Mouse (Mus musculus) lung, postnatal 0 days (tissue): ENCODE data around the gene Bcl11b. TPM values are rescaled to one million over a fixed set of nuclear protein-coding genes. Genes with fewer than 3 reads are reported as not detected.

ENCODE experiments used
- ATAC-seq: fragments of 200-750 bp; cut with Nextera tagmentation; 2 replicates; pipeline ENCODE4 v1.8.0; 2017; ENCODE audit warnings: moderate library complexity
- DNase-seq: peaks from one replicate; pipeline ENCODE4 v3.0.0-alpha.2; 2016; ENCODE audit warnings: low spot score
- H3K27ac ChIP-seq: fragments of 300-500 bp; sonication (generic); 2 replicates; pipeline ENCODE4 v1.5.1; 2014; ENCODE audit warnings: antibody characterized with exemption, mild to moderate bottlenecking, low read length, mixed read lengths
- H3K27me3 ChIP-seq: fragments of 300-500 bp; sonication (generic); replicated peaks from 2 replicates; pipeline ENCODE4 v1.6.1; 2014; ENCODE audit warnings: low read length, mixed read lengths; ENCODE audit not compliant: insufficient read depth
- H3K36me3 ChIP-seq: fragments of 300-500 bp; sonication (generic); 2 replicates; pipeline ENCODE4 v1.6.1; 2014; ENCODE audit warnings: low read length, mixed read lengths; ENCODE audit not compliant: insufficient read depth
- H3K4me1 ChIP-seq: fragments of 300-500 bp; sonication (generic); 2 replicates; pipeline ENCODE4 v1.6.1; 2014; ENCODE audit warnings: antibody characterized with exemption, low read depth, low read length, mixed read lengths; ENCODE audit not compliant: insufficient read depth
- H3K4me2 ChIP-seq: fragments of 300-500 bp; sonication (generic); replicated peaks from 2 replicates; pipeline ENCODE4 v1.6.1; 2014; ENCODE audit warnings: low read depth, mild to moderate bottlenecking, low read length, moderate library complexity, mixed read lengths
- H3K4me3 ChIP-seq: fragments of 300-500 bp; sonication (generic); 2 replicates; pipeline ENCODE4 v1.5.1; 2014; ENCODE audit warnings: low read depth, low read length
- H3K9ac ChIP-seq: fragments of 300-500 bp; sonication (generic); replicated peaks from 2 replicates; pipeline ENCODE4 v1.6.1; 2014; ENCODE audit warnings: low read depth, mild to moderate bottlenecking
- H3K9me3 ChIP-seq: fragments of 300-500 bp; sonication (generic); 2 replicates; pipeline ENCODE4 v1.6.1; 2016; ENCODE audit warnings: low read length, mixed read lengths
- CTCF ChIP-seq: IDR thresholded peaks from 2 replicates; pipeline ENCODE4 v1.5.1; 2016; ENCODE audit warnings: antibody characterized with exemption, mild to moderate bottlenecking
- EP300 ChIP-seq: IDR thresholded peaks from 2 replicates; pipeline ENCODE4 v1.6.1; 2016; ENCODE audit warnings: antibody characterized with exemption, mild to moderate bottlenecking, control low read depth
- WGBS: fragments of 180-500 bp; shearing (Covaris S2); extraction: QIAGEN DNeasy Blood & Tissue Kit; methylation state at CpG from one replicate; pipeline ENCODE4 v1.1.7; 2014; 5-methylcytosine and 5-hydroxymethylcytosine counted together
- polyA plus RNA-seq: library from polyadenylated mRNA; unstranded; fragments of >200 nt; fragmentation: Nextera tagmentation; extraction: Ambion mirVana; gene quantifications from 2 replicates; pipeline ENCODE4 v1.2.1, GENCODE M21; 2015

The Bcl11b gene
- polyA plus RNA-seq, 1 experiment from 2014 or later: 0.44 TPM

GRCm38 (mm10) chr12:107994421-107994820 is 9.0 kb downstream of the Bcl11b start:
- Histone ChIP-seq H3K36me3 (no peaks in the 10 kb centered on the region), H3K9me3 (no peaks in the 10 kb centered on the region), H3K27me3 (peaks cover 14% of the 10 kb centered on the region; the same call in 1 of the 2 replicates), H3K9ac (no peak overlapping the region), H3K4me2 (no peak overlapping the region), H3K27ac (no peak overlapping the region), H3K4me1 (no peaks in the 10 kb centered on the region), H3K4me3 (no peak overlapping the region)
- no peak for DNase-seq
- ATAC-seq: no peak
- TF ChIP-seq EP300 (no peak), CTCF (no peak)
- 37% methylated on average over 4 of the region's 4 CpGs for WGBS

GRCm38 (mm10) chr12:107993029-107993428 is 10.4 kb downstream of the Bcl11b start:
- no peaks in the 10 kb centered on the region for H3K36me3 ChIP-seq
- no peak overlapping the region for H3K9ac ChIP-seq
- H3K27me3 ChIP-seq: peaks cover 14% of the 10 kb centered on the region; the same call in 1 of the 2 replicates
- TF ChIP-seq CTCF (no peak), EP300 (no peak)
- H3K4me3 ChIP-seq: no peak overlapping the region
- H3K27ac ChIP-seq: no peak overlapping the region
- H3K4me1 ChIP-seq: no peaks in the 10 kb centered on the region
- no peak for DNase-seq
- H3K9me3 ChIP-seq: no peaks in the 10 kb centered on the region
- no peak for ATAC-seq
- 74% methylated on average over 4 of the region's 4 CpGs for WGBS
- H3K4me2 ChIP-seq: no peak overlapping the region

GRCm38 (mm10) chr12:107991191-107991590 is 12.2 kb downstream of the Bcl11b start:
- H3K4me3 ChIP-seq: no peak overlapping the region
- H3K4me1 ChIP-seq: no peaks in the 10 kb centered on the region
- no peak for TF ChIP-seq CTCF
- TF ChIP-seq EP300: no peak
- no peaks in the 10 kb centered on the region for H3K9me3 ChIP-seq
- H3K36me3 ChIP-seq: no peaks in the 10 kb centered on the region
- ATAC-seq (no peak), DNase-seq (no peak)
- no peak overlapping the region for H3K9ac ChIP-seq
- peaks cover 7% of the 10 kb centered on the region; the same call in 1 of the 2 replicates for H3K27me3 ChIP-seq
- H3K27ac ChIP-seq: no peak overlapping the region
- WGBS: 71% methylated on average over 11 of the region's 11 CpGs
- no peak overlapping the region for H3K4me2 ChIP-seq

GRCm38 (mm10) chr12:107983211-107983610 is 20.2 kb downstream of the Bcl11b start:
- DNase-seq (no peak), ATAC-seq (no peak)
- Histone ChIP-seq H3K27ac (no peak overlapping the region), H3K9ac (no peak overlapping the region), H3K4me3 (no peak overlapping the region), H3K27me3 (peaks cover 10% of the 10 kb centered on the region), H3K9me3 (no peaks in the 10 kb centered on the region), H3K36me3 (no peaks in the 10 kb centered on the region), H3K4me1 (0 out of 2 replicates have a peak, but pooled peaks cover 7% of the 10 kb centered on the region), H3K4me2 (no peak overlapping the region)
- WGBS: 64% methylated on average over 8 of the region's 8 CpGs
- no peak for TF ChIP-seq CTCF
- no peak for TF ChIP-seq EP300

GRCm38 (mm10) chr12:107982306-107982705 is 21.1 kb downstream of the Bcl11b start:
- Histone ChIP-seq H3K4me3 (no peak overlapping the region), H3K9ac (no peak overlapping the region), H3K9me3 (no peaks in the 10 kb centered on the region), H3K4me2 (no peak overlapping the region), H3K27ac (no peak overlapping the region), H3K27me3 (peaks cover 14% of the 10 kb centered on the region), H3K4me1 (0 out of 2 replicates have a peak, but pooled peaks cover 7% of the 10 kb centered on the region), H3K36me3 (no peaks in the 10 kb centered on the region)
- TF ChIP-seq EP300: no peak
- TF ChIP-seq CTCF: no peak
- WGBS: 82% methylated on average over 9 of the region's 9 CpGs
- DNase-seq: no peak
- no peak for ATAC-seq

GRCm38 (mm10) chr12:107981231-107981630 is 22.2 kb downstream of the Bcl11b start:
- H3K27me3 ChIP-seq: peaks cover 17% of the 10 kb centered on the region
- ATAC-seq: no peak
- H3K9ac ChIP-seq: no peak overlapping the region
- H3K27ac ChIP-seq: no peak overlapping the region
- H3K9me3 ChIP-seq: no peaks in the 10 kb centered on the region
- no peaks in the 10 kb centered on the region for H3K36me3 ChIP-seq
- DNase-seq: no peak
- 0 out of 2 replicates have a peak, but pooled peaks cover 7% of the 10 kb centered on the region for H3K4me1 ChIP-seq
- H3K4me3 ChIP-seq: no peak overlapping the region
- no peak overlapping the region for H3K4me2 ChIP-seq
- 67% methylated on average over 6 of the region's 6 CpGs for WGBS
- TF ChIP-seq EP300: no peak
- no peak for TF ChIP-seq CTCF
